Mouse (Mus musculus): ENCODE results near the gene Nell2.

Gene Nell2

GRCm38 (mm10) chr15:95334323-95335296 is 193.7 kb downstream of the Nell2 start:
- no peak for DNase-seq (ENCODE audit: low spot score)

GRCm38 (mm10) chr15:95333229-95333628 is 195.1 kb downstream of the Nell2 start:
- DNase-seq (ENCODE audit: low spot score) = no peak

- DNase-seq (ENCODE audit: low spot score) = no peak
Observed at GRCm38 (mm10) chr15:95330926-95331325, 197.4 kb downstream of the Nell2 start.

- DNase-seq (ENCODE audit: low spot score) = no peak
Observed at GRCm38 (mm10) chr15:95322744-95323143, 205.6 kb downstream of the Nell2 start.

GRCm38 (mm10) chr15:95316626-95317025 is 211.7 kb downstream of the Nell2 start:
- no peak for DNase-seq (ENCODE audit: low spot score)

- DNase-seq (ENCODE audit: low spot score) = no peak
Observed at GRCm38 (mm10) chr15:95314808-95315145, 213.6 kb downstream of the Nell2 start.

GRCm38 (mm10) chr15:95314121-95314807 is 214.1 kb downstream of the Nell2 start:
- no peak for DNase-seq (ENCODE audit: low spot score)

- no peak for DNase-seq (ENCODE audit: low spot score)
Observed at GRCm38 (mm10) chr15:95313286-95313685, 215.1 kb downstream of the Nell2 start.

- DNase-seq (ENCODE audit: low spot score) = no peak
Observed at GRCm38 (mm10) chr15:95304102-95304501, 224.3 kb downstream of the Nell2 start.

- DNase-seq (ENCODE audit: low spot score) = no peak
Observed at GRCm38 (mm10) chr15:95296561-95296960, 231.8 kb downstream of the Nell2 start.

GRCm38 (mm10) chr15:95289047-95289446 is 239.3 kb downstream of the Nell2 start:
- DNase-seq (ENCODE audit: low spot score) = no peak

GRCm38 (mm10) chr15:95285199-95285598 is 243.2 kb downstream of the Nell2 start:
- DNase-seq (ENCODE audit: low spot score) = no peak

GRCm38 (mm10) chr15:95280986-95281385 is 247.4 kb downstream of the Nell2 start:
- no peak for DNase-seq (ENCODE audit: low spot score)

GRCm38 (mm10) chr15:95278001-95278400 is 250.4 kb downstream of the Nell2 start:
- DNase-seq (ENCODE audit: low spot score) = no peak

GRCm38 (mm10) chr15:95276556-95276955 is 251.8 kb downstream of the Nell2 start:
- no peak for DNase-seq (ENCODE audit: low spot score)

GRCm38 (mm10) chr15:95275553-95275952 is 252.8 kb downstream of the Nell2 start:
- no peak for DNase-seq (ENCODE audit: low spot score)

- DNase-seq (ENCODE audit: low spot score) = no peak
Observed at GRCm38 (mm10) chr15:95273236-95273635, 255.1 kb downstream of the Nell2 start.

- DNase-seq (ENCODE audit: low spot score) = no peak
Observed at GRCm38 (mm10) chr15:95272167-95272566, 256.2 kb downstream of the Nell2 start.

GRCm38 (mm10) chr15:95259671-95260450 is 268.5 kb downstream of the Nell2 start:
- DNase-seq (ENCODE audit: low spot score) = no peak

- DNase-seq (ENCODE audit: low spot score) = no peak
Observed at GRCm38 (mm10) chr15:95257131-95257530, 271.2 kb downstream of the Nell2 start.

- DNase-seq (ENCODE audit: low spot score) = no peak
Observed at GRCm38 (mm10) chr15:95245516-95245915, 282.8 kb downstream of the Nell2 start.

GRCm38 (mm10) chr15:95243876-95244275 is 284.5 kb downstream of the Nell2 start:
- DNase-seq (ENCODE audit: low spot score) = no peak
